Mouse (Mus musculus): Measurements from ENCODE around the gene Mylk3. TPM values are rescaled to one million over a fixed set of nuclear protein-coding genes. Genes with fewer than 3 reads are reported as not detected.
A peak's percentile ranks its signal among the peaks of the same experiment; 100 is the strongest.

The Mylk3 gene
- total RNA-seq, 1 experiment = 0.22 TPM

- Histone ChIP-seq H3K4me1 (ENCODE audit: control insufficient read depth in 2 of 2, insufficient read depth in 2 of 2, low read length in 2 of 2, poor library complexity in 1 of 2) (no peaks in the 10 kb centered on the region), H3K36me3 (ENCODE audit: control insufficient read depth, insufficient read depth, low read length, poor library complexity, severe bottlenecking) (no peaks in the 10 kb centered on the region), H3K9ac (ENCODE audit: insufficient read depth, low read depth, low read length, poor library complexity, severe bottlenecking) (no peak overlapping the region), H3K27ac (ENCODE audit: insufficient read depth, low read depth, low read length, poor library complexity, severe bottlenecking) (no peak overlapping the region), H3K9me3 (ENCODE audit: control insufficient read depth, insufficient read depth, low read depth, low read length) (no peaks in the 10 kb centered on the region), H3K4me3 (ENCODE audit: insufficient read depth in 1 of 2, low read depth in 1 of 2, low read length in 2 of 2, poor library complexity in 1 of 2, severe bottlenecking in 1 of 2) (no peak overlapping the region)
- in situ Hi-C loops (cut with MboI; ENCODE audit: low sequenced_read_pairs in 2 of 2, unreplicated experiment in 2 of 2) = no loop called here
- peak; percentile 16 for DNase-seq (ENCODE audit: low read depth, low spot score)
- TF ChIP-seq CHD2 (IDR thresholded peaks at IDR 0.05; ENCODE audit: low read depth, low read length) = no peak
- no peak for TF ChIP-seq HCFC1 (IDR thresholded peaks at IDR 0.05; ENCODE audit: borderline replicate concordance, insufficient read depth, low read length)
- TF ChIP-seq ZNF384 (IDR thresholded peaks at IDR 0.05; ENCODE audit: low read depth, low read length) = no peak
- TF ChIP-seq ZC3H11A (IDR thresholded peaks at IDR 0.05; ENCODE audit: borderline replicate concordance, low read depth, low read length) = no peak
- no peak for TF ChIP-seq MAFK (IDR thresholded peaks at IDR 0.05; ENCODE audit: insufficient read depth, low read depth, low read length)
Observed at GRCm38 (mm10) chr8:85329506-85329905, 56.6 kb downstream of the Mylk3 start.

- in situ Hi-C loops (cut with MboI; ENCODE audit: low sequenced_read_pairs in 2 of 2, unreplicated experiment in 2 of 2) = no loop called here
- no peak overlapping the region for H3K27ac ChIP-seq (ENCODE audit: insufficient read depth, low read depth, low read length, poor library complexity, severe bottlenecking)
- H3K4me3 ChIP-seq (ENCODE audit: insufficient read depth in 1 of 2, low read depth in 1 of 2, low read length in 2 of 2, poor library complexity in 1 of 2, severe bottlenecking in 1 of 2) = no peak overlapping the region
- no peaks in the 10 kb centered on the region for H3K9me3 ChIP-seq (ENCODE audit: control insufficient read depth, insufficient read depth, low read depth, low read length)
- peaks cover 0 to 3% of the 10 kb centered on the region in 2 experiments; a peak in 1 of 4 replicates for H3K4me1 ChIP-seq (ENCODE audit: control insufficient read depth in 2 of 2, insufficient read depth in 2 of 2, low read length in 2 of 2, poor library complexity in 1 of 2)
- no peak for DNase-seq (ENCODE audit: low read depth, low spot score)
- TF ChIP-seq HCFC1 (IDR thresholded peaks at IDR 0.05; ENCODE audit: borderline replicate concordance, insufficient read depth, low read length) (no peak), CHD2 (IDR thresholded peaks at IDR 0.05; ENCODE audit: low read depth, low read length) (no peak), ZC3H11A (IDR thresholded peaks at IDR 0.05; ENCODE audit: borderline replicate concordance, low read depth, low read length) (no peak), ZNF384 (IDR thresholded peaks at IDR 0.05; ENCODE audit: low read depth, low read length) (no peak), MAFK (IDR thresholded peaks at IDR 0.05; ENCODE audit: insufficient read depth, low read depth, low read length) (no peak)
- no peak overlapping the region for H3K9ac ChIP-seq (ENCODE audit: insufficient read depth, low read depth, low read length, poor library complexity, severe bottlenecking)
- H3K36me3 ChIP-seq (ENCODE audit: control insufficient read depth, insufficient read depth, low read length, poor library complexity, severe bottlenecking) = no peaks in the 10 kb centered on the region
Observed at GRCm38 (mm10) chr8:85327036-85327435, 59.1 kb downstream of the Mylk3 start.

GRCm38 (mm10) chr8:85323084-85323483 is 63.1 kb downstream of the Mylk3 start:
- Histone ChIP-seq H3K27ac (ENCODE audit: insufficient read depth, low read depth, low read length, poor library complexity, severe bottlenecking) (no peak overlapping the region), H3K4me1 (ENCODE audit: control insufficient read depth in 2 of 2, insufficient read depth in 2 of 2, low read length in 2 of 2, poor library complexity in 1 of 2) (peaks cover 0 to 3% of the 10 kb centered on the region in 2 experiments; a peak in 1 of 4 replicates), H3K9me3 (ENCODE audit: control insufficient read depth, insufficient read depth, low read depth, low read length) (no peaks in the 10 kb centered on the region), H3K9ac (ENCODE audit: insufficient read depth, low read depth, low read length, poor library complexity, severe bottlenecking) (no peak overlapping the region), H3K36me3 (ENCODE audit: control insufficient read depth, insufficient read depth, low read length, poor library complexity, severe bottlenecking) (no peaks in the 10 kb centered on the region), H3K4me3 (ENCODE audit: insufficient read depth in 1 of 2, low read depth in 1 of 2, low read length in 2 of 2, poor library complexity in 1 of 2, severe bottlenecking in 1 of 2) (no peak overlapping the region)
- TF ChIP-seq ZC3H11A (IDR thresholded peaks at IDR 0.05; ENCODE audit: borderline replicate concordance, low read depth, low read length) (no peak), ZNF384 (IDR thresholded peaks at IDR 0.05; ENCODE audit: low read depth, low read length) (no peak), MAFK (IDR thresholded peaks at IDR 0.05; ENCODE audit: insufficient read depth, low read depth, low read length) (no peak), HCFC1 (IDR thresholded peaks at IDR 0.05; ENCODE audit: borderline replicate concordance, insufficient read depth, low read length) (no peak), CHD2 (IDR thresholded peaks at IDR 0.05; ENCODE audit: low read depth, low read length) (no peak)
- no peak for DNase-seq (ENCODE audit: low read depth, low spot score)
- in situ Hi-C loops (cut with MboI; ENCODE audit: low sequenced_read_pairs in 2 of 2, unreplicated experiment in 2 of 2) = no loop called here

- in situ Hi-C loops (cut with MboI; ENCODE audit: low sequenced_read_pairs in 2 of 2, unreplicated experiment in 2 of 2) = no loop called here
- peaks cover 0 to 3% of the 10 kb centered on the region in 2 experiments; a peak in 1 of 4 replicates for H3K4me1 ChIP-seq (ENCODE audit: control insufficient read depth in 2 of 2, insufficient read depth in 2 of 2, low read length in 2 of 2, poor library complexity in 1 of 2)
Observed at GRCm38 (mm10) chr8:85321981-85322380, 64.2 kb downstream of the Mylk3 start.

More at GRCm38 (mm10) chr8:85321981-85322380, 64.2 kb downstream of the Mylk3 start:
- Histone ChIP-seq H3K36me3 (ENCODE audit: control insufficient read depth, insufficient read depth, low read length, poor library complexity, severe bottlenecking) (no peaks in the 10 kb centered on the region), H3K27ac (ENCODE audit: insufficient read depth, low read depth, low read length, poor library complexity, severe bottlenecking) (no peak overlapping the region), H3K4me3 (ENCODE audit: insufficient read depth in 1 of 2, low read depth in 1 of 2, low read length in 2 of 2, poor library complexity in 1 of 2, severe bottlenecking in 1 of 2) (0 out of 4 replicates have a peak overlapping the region, but pooled peaks of 1 of the 2 experiments have one; percentile 17), H3K9ac (ENCODE audit: insufficient read depth, low read depth, low read length, poor library complexity, severe bottlenecking) (peak overlapping the region; percentile 31; the same call in 1 of the 2 replicates), H3K9me3 (ENCODE audit: control insufficient read depth, insufficient read depth, low read depth, low read length) (no peaks in the 10 kb centered on the region)
- TF ChIP-seq ZC3H11A (IDR thresholded peaks at IDR 0.05; ENCODE audit: borderline replicate concordance, low read depth, low read length) = no peak
- no peak for TF ChIP-seq ZNF384 (IDR thresholded peaks at IDR 0.05; ENCODE audit: low read depth, low read length)
- TF ChIP-seq CHD2 (IDR thresholded peaks at IDR 0.05; ENCODE audit: low read depth, low read length) = no peak
- TF ChIP-seq HCFC1 (IDR thresholded peaks at IDR 0.05; ENCODE audit: borderline replicate concordance, insufficient read depth, low read length) = no peak
- TF ChIP-seq MAFK (IDR thresholded peaks at IDR 0.05; ENCODE audit: insufficient read depth, low read depth, low read length) = no peak
- DNase-seq (ENCODE audit: low read depth, low spot score) = no peak
